Mouse (Mus musculus) NIH3T3 (cell line): ENCODE results near the gene 9530077C05Rik.
"Not testable (repeated sequence)": the region's sequence is repeated elsewhere in the genome, so short reads cannot be mapped to it uniquely, and the experiment has no call there.

Experiments used
- DNase-seq: peaks from one replicate; pipeline ENCODE4 v3.0.0-alpha.2; 2012; ENCODE audit warnings: low read depth

The 9530077C05Rik gene

GRCm38 (mm10) chr9:22411002-22411857 is at the start of gene 9530077C05Rik:
Gene 9530077C05Rik, plus strand, starts transcription at chr9:22411513.
- peak; percentile 96 for DNase-seq

- no peak for DNase-seq
Observed at GRCm38 (mm10) chr9:22366221-22366620, 45.1 kb upstream of the 9530077C05Rik start.

GRCm38 (mm10) chr9:22366621-22367020 is 44.7 kb upstream of the 9530077C05Rik start:
- DNase-seq = peak; percentile 60

- no peak for DNase-seq
Observed at GRCm38 (mm10) chr9:22368030-22368429, 43.3 kb upstream of the 9530077C05Rik start.

- DNase-seq = peak; percentile 57
Observed at GRCm38 (mm10) chr9:22372760-22373159, 38.6 kb upstream of the 9530077C05Rik start.

- no peak for DNase-seq
Observed at GRCm38 (mm10) chr9:22376086-22376485, 35.2 kb upstream of the 9530077C05Rik start.

GRCm38 (mm10) chr9:22385890-22386289 is 25.4 kb upstream of the 9530077C05Rik start:
- DNase-seq = peak; percentile 81

- no peak for DNase-seq
Observed at GRCm38 (mm10) chr9:22387901-22388300, 23.4 kb upstream of the 9530077C05Rik start.

GRCm38 (mm10) chr9:22388401-22388980 is 22.8 kb upstream of the 9530077C05Rik start:
- DNase-seq = peak; percentile 58

- DNase-seq = peak; percentile 96
Observed at GRCm38 (mm10) chr9:22389021-22389476, 22.3 kb upstream of the 9530077C05Rik start, which contains the start of gene Anln. Gene Anln, minus strand, starts transcription at chr9:22389188.

- peak; percentile 27 for DNase-seq
Observed at GRCm38 (mm10) chr9:22389736-22390245, 21.5 kb upstream of the 9530077C05Rik start.

- DNase-seq = peak; percentile 77
Observed at GRCm38 (mm10) chr9:22390390-22390789, 20.9 kb upstream of the 9530077C05Rik start.

- no peak for DNase-seq
Observed at GRCm38 (mm10) chr9:22394725-22395124, 16.6 kb upstream of the 9530077C05Rik start.

GRCm38 (mm10) chr9:22399021-22399420 is 12.3 kb upstream of the 9530077C05Rik start:
- peak; percentile 82 for DNase-seq

GRCm38 (mm10) chr9:22402001-22402400 is 9.3 kb upstream of the 9530077C05Rik start:
- DNase-seq = no peak

GRCm38 (mm10) chr9:22402976-22403375 is 8.3 kb upstream of the 9530077C05Rik start:
- DNase-seq = no peak

GRCm38 (mm10) chr9:22403501-22403900 is 7.8 kb upstream of the 9530077C05Rik start:
- DNase-seq = not testable (repeated sequence)

GRCm38 (mm10) chr9:22405414-22405813 is 5.9 kb upstream of the 9530077C05Rik start:
- no peak for DNase-seq

- DNase-seq = not testable (repeated sequence)
Observed at GRCm38 (mm10) chr9:22407633-22408032, 3.7 kb upstream of the 9530077C05Rik start.

- DNase-seq = peak; percentile 63
Observed at GRCm38 (mm10) chr9:22408344-22408743, 3.0 kb upstream of the 9530077C05Rik start.

GRCm38 (mm10) chr9:22409501-22409900 is 1.8 kb upstream of the 9530077C05Rik start:
- DNase-seq = no peak

- no peak for DNase-seq
Observed at GRCm38 (mm10) chr9:22416187-22416586, 4.9 kb downstream of the 9530077C05Rik start.

GRCm38 (mm10) chr9:22417547-22417946 is 6.2 kb downstream of the 9530077C05Rik start:
- no peak for DNase-seq
